Mouse (Mus musculus) liver, embryonic 15.5 days (tissue): ENCODE measurements around the gene Ino80e. TPM values are rescaled to one million over a fixed set of nuclear protein-coding genes. Genes with fewer than 3 reads are reported as not detected.

Experiments
- ATAC-seq: fragments of 200-750 bp; cut with Nextera tagmentation; 2 replicates; pipeline ENCODE4 v1.8.0; 2017; ENCODE audit warnings: moderate number of reproducible peaks, mild to moderate bottlenecking, moderate library complexity; ENCODE audit not compliant: insufficient read depth
- H3K27ac ChIP-seq: fragments of 300-500 bp; sonication (generic); replicated peaks from 2 replicates; pipeline ENCODE4 v1.5.1; 2015; ENCODE audit warnings: mild to moderate bottlenecking, inconsistent platforms
- H3K27me3 ChIP-seq: fragments of 300-500 bp; sonication (generic); 2 replicates; pipeline ENCODE4 v1.6.1; 2015; ENCODE audit warnings: mild to moderate bottlenecking, inconsistent platforms
- H3K36me3 ChIP-seq: fragments of 300-500 bp; sonication (generic); replicated peaks from 2 replicates; pipeline ENCODE4 v1.6.1; 2015; ENCODE audit warnings: moderate library complexity, mild to moderate bottlenecking, inconsistent platforms
- H3K4me1 ChIP-seq: fragments of 300-500 bp; sonication (generic); replicated peaks from 2 replicates; pipeline ENCODE4 v1.6.1; 2015; ENCODE audit warnings: inconsistent platforms
- H3K4me2 ChIP-seq: fragments of 300-500 bp; sonication (generic); 2 replicates; pipeline ENCODE4 v1.6.1; 2015; ENCODE audit warnings: moderate library complexity, mild to moderate bottlenecking, inconsistent platforms
- H3K4me3 ChIP-seq: fragments of 300-500 bp; sonication (generic); replicated peaks from 2 replicates; pipeline ENCODE4 v1.5.1; 2015; ENCODE audit warnings: mild to moderate bottlenecking, inconsistent platforms
- H3K9ac ChIP-seq: fragments of 300-500 bp; sonication (generic); 2 replicates; pipeline ENCODE4 v1.6.1; 2015; ENCODE audit warnings: moderate library complexity, mild to moderate bottlenecking, inconsistent platforms
- H3K9me3 ChIP-seq: fragments of 300-500 bp; sonication (generic); replicated peaks from 2 replicates; pipeline ENCODE4 v1.6.1; 2016; ENCODE audit warnings: inconsistent platforms
- WGBS: fragments of 180-500 bp; shearing (Covaris S2); methylation state at CpG from one replicate; pipeline ENCODE4 v1.1.7; 2015; ENCODE audit warnings: mixed read lengths; ENCODE audit not compliant: insufficient replicate concordance; 5-methylcytosine and 5-hydroxymethylcytosine counted together
- polyA plus RNA-seq: library from polyadenylated mRNA; unstranded; fragments of >200 nt; fragmentation: Nextera tagmentation; extraction: Ambion mirVana; gene quantifications from 2 replicates; pipeline ENCODE4 v1.2.1, GENCODE M21; 2015

Gene Ino80e
- polyA plus RNA-seq, 1 experiment from 2014 or later = 33.9 TPM

DNA sequence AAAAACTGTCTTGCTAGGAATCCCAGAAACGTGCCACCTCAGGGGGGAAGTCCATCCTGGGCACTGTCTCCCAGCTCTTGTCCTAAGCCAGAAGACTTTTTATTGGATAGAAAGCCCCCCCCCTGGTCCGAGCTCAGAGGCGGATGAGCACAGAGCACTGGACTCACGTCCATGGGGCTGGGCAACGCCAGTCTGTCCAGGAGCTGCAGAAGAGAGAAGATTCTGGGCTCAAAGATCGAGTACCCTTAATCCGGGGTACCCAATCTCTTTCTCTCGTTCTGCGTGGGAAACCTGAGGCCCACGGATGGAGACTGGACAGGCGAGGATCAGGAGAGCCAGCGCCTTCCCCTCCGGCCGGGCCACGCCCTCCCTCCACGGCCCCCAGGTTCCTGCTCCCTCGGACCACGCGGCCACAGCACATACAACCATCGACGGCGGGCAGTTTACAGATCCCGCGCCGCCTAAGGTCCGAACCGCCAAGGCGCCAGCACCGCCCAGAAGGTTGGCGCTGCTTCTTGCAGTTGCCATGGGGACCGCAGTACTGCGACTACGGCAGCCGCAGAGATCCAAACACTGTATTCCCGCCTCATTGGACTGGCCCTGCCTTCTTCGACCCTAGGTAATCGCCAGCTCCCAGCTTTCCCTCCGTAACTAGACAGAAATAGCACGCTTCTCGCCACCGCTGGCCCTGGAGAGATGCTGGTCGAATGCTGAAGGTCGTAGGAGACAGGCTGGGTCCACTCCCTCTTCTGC lies 53.3 kb downstream of the Ino80e start:
- no peaks in the 10 kb centered on the region for H3K9me3 ChIP-seq
- no peaks in the 10 kb centered on the region for H3K27me3 ChIP-seq
- 2% methylated on average over 43 of the region's 43 CpGs for WGBS
- peak overlapping the region; percentile 69 for H3K9ac ChIP-seq
- H3K4me1 ChIP-seq = peaks cover 36% of the 10 kb centered on the region
- ATAC-seq = peak; percentile 84
- peak overlapping the region; percentile 74 for H3K27ac ChIP-seq
- H3K4me3 ChIP-seq = peak overlapping the region; percentile 66
- peak overlapping the region; percentile 97 for H3K4me2 ChIP-seq
- H3K36me3 ChIP-seq = no peaks in the 10 kb centered on the region

DNA sequence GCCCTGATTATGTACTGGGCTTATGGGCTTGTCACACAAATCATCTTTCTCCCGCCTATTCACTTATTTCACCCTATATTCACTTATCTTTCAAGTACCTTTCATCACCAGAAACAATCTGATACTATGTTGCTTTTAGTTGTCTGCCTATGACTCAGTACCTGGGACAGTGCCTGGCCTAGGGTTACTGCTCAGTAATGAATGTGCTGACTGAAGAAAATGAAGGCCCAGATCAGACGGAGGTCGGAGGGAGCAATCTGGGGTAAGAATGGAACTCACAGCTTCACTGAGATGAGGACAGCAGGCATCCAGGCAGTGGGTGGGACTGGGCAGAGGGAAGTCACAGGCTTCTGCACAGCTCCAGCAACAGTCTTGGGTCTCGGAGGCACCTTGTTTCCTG lies 54.8 kb downstream of the Ino80e start:
- no peak overlapping the region for H3K9ac ChIP-seq
- H3K4me2 ChIP-seq = peak overlapping the region; percentile 97; the same call in 1 of the 2 replicates
- no peaks in the 10 kb centered on the region for H3K9me3 ChIP-seq
- no peak for ATAC-seq
- no peak overlapping the region for H3K27ac ChIP-seq
- H3K4me3 ChIP-seq = no peak overlapping the region
- no peaks in the 10 kb centered on the region for H3K36me3 ChIP-seq
- H3K4me1 ChIP-seq = peaks cover 46% of the 10 kb centered on the region
- 64% methylated on average over 4 of the region's 4 CpGs for WGBS
- H3K27me3 ChIP-seq = no peaks in the 10 kb centered on the region

DNA sequence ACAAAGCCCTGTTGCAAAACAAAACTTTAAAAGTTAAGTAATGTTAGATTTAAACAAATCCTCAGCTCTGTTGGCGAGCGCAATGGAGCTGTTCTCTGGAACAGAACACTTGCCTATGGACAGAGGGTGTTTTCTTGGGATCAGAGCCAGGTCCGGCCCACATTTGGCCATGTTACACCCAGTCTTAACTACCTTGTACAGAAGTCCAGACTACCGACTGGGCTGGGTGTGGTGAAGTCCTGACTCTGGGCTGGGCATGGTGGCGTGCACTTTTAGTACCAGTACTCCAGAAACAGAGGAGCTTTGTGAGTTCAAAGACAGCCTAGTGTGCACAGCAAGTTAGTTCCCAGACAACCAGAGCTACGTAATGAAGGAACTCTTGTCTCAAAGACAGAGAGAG lies 55.2 kb downstream of the Ino80e start:
- Histone ChIP-seq H3K4me1 (peaks cover 50% of the 10 kb centered on the region), H3K9me3 (no peaks in the 10 kb centered on the region), H3K36me3 (no peaks in the 10 kb centered on the region), H3K4me3 (no peak overlapping the region), H3K27me3 (no peaks in the 10 kb centered on the region), H3K27ac (no peak overlapping the region), H3K9ac (no peak overlapping the region), H3K4me2 (no peak overlapping the region)
- 66% methylated on average over 6 of the region's 6 CpGs for WGBS
- no peak for ATAC-seq

DNA sequence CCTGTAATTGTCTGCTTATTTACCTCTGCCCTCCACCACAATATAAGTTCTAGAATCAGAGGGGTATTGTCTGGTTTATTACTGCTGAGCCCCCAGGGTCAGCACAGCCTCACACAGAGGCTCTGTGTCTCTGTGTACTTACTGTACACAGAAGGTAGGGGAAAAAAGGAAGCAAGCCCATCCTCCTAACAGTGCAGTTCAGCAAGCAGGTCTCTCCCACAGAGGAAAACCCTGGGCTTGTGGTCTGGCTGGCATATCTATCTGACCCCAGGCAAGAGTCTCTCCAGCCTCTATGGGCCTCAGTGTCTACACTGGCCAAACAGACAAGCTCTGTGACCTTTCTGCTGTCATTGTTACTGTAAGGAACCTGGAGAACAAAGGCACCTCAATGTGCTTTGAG lies 58.4 kb downstream of the Ino80e start:
- no peak overlapping the region for H3K4me3 ChIP-seq
- no peak overlapping the region for H3K27ac ChIP-seq
- H3K27me3 ChIP-seq = no peaks in the 10 kb centered on the region
- H3K4me2 ChIP-seq = no peak overlapping the region
- H3K4me1 ChIP-seq = peaks cover 59% of the 10 kb centered on the region
- no peak overlapping the region for H3K9ac ChIP-seq
- H3K36me3 ChIP-seq = no peaks in the 10 kb centered on the region
- no peaks in the 10 kb centered on the region for H3K9me3 ChIP-seq
- ATAC-seq = no peak

DNA sequence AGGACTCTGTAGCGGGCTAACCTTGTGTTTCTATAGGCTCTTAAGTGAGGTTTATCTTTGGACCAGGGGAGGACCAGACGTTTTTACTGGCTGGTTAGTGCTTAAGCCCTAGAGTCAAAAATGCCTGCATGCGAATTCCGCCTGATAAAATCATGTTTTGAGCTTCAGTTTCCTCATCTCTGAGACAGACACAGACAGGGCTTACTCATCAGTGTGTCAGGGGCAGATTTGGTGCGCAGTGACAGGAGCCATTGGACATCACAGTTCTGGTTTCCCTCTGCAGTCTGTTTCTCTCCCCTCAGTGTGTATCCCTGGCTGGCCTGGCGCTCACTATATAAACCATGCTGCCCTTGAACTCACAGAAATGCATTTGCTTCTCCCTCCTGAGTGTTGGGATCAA lies 59.0 kb downstream of the Ino80e start:
- Histone ChIP-seq H3K27ac (no peak overlapping the region), H3K4me2 (no peak overlapping the region)

GRCm38 (mm10) chr7:126802134-126802889 lies 59.9 kb downstream of the Ino80e start:
- H3K27me3 ChIP-seq = no peaks in the 10 kb centered on the region
- no peak overlapping the region for H3K4me2 ChIP-seq
- H3K9me3 ChIP-seq = no peaks in the 10 kb centered on the region
- no peak for ATAC-seq
- WGBS = 64% methylated on average over 11 of the region's 11 CpGs
- no peak overlapping the region for H3K9ac ChIP-seq
- no peak overlapping the region for H3K27ac ChIP-seq
- peaks cover 59% of the 10 kb centered on the region for H3K4me1 ChIP-seq
- H3K4me3 ChIP-seq = no peak overlapping the region
- peaks cover 2% of the 10 kb centered on the region; the same call in 1 of the 2 replicates for H3K36me3 ChIP-seq

More for the DNA sequence above, 59.0 kb downstream of the Ino80e start:
- H3K9ac ChIP-seq = no peak overlapping the region
- H3K36me3 ChIP-seq = no peaks in the 10 kb centered on the region
- H3K4me3 ChIP-seq = no peak overlapping the region
- WGBS = 48% methylated on average over 6 of the region's 6 CpGs
- peaks cover 59% of the 10 kb centered on the region for H3K4me1 ChIP-seq
- no peaks in the 10 kb centered on the region for H3K27me3 ChIP-seq
- no peak for ATAC-seq
- no peaks in the 10 kb centered on the region for H3K9me3 ChIP-seq

DNA sequence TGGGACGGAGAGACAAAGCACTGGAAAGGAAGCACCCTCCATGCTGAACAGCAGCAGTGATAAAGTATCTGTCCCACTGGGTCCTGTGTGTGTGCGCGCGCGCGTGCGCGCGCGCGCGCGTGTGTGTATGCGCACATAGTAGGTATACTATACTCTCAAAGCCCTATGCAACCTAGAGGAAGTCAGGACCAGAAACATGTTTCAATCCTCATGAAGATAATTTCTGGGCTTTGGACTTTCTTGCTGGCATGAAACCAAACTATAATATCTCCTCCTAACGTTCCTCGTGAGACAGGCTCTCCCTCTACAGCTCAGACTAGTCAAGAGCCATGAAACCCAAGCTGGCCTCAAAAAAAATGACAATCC lies 61.1 kb downstream of the Ino80e start:
- no peak for ATAC-seq
- Histone ChIP-seq H3K4me2 (no peak overlapping the region), H3K9ac (no peak overlapping the region), H3K27ac (no peak overlapping the region), H3K9me3 (no peaks in the 10 kb centered on the region), H3K36me3 (peaks cover 15% of the 10 kb centered on the region), H3K4me1 (peaks cover 66% of the 10 kb centered on the region), H3K27me3 (no peaks in the 10 kb centered on the region), H3K4me3 (no peak overlapping the region)
- 89% methylated on average over 16 of the region's 16 CpGs for WGBS

Other genes starting within 250 kb of the Ino80e start
- 3.7 and 4.6 TPM in 2 replicates for gene Nupr1, start 231.5 kb downstream of the Ino80e start, polyA plus RNA-seq
- 29.1 and 31.0 TPM in 2 replicates for gene Sgf29, start 213.1 kb downstream of the Ino80e start, polyA plus RNA-seq
- 37.8 and 52.1 TPM in 2 replicates for gene Sult1a1, start 185.9 kb downstream of the Ino80e start, polyA plus RNA-seq
- gene Bola2, start 167.0 kb downstream of the Ino80e start, polyA plus RNA-seq = 71.8 and 82.7 TPM in 2 replicates
- gene Slx1b, start 166.6 kb downstream of the Ino80e start, polyA plus RNA-seq = 3.0 TPM in 2 replicates
- 109 and 118 TPM in 2 replicates for gene Coro1a, start 154.6 kb downstream of the Ino80e start, polyA plus RNA-seq
- gene Mapk3, start 102.8 kb downstream of the Ino80e start, polyA plus RNA-seq = 20.0 and 23.5 TPM in 2 replicates
- gene Gdpd3, start 96.0 kb downstream of the Ino80e start, polyA plus RNA-seq = 0.74 and 0.84 TPM in 2 replicates
- gene Ypel3, start 85.4 kb downstream of the Ino80e start, polyA plus RNA-seq = 103 and 119 TPM in 2 replicates
- gene Tbx6, start 80.9 kb downstream of the Ino80e start, polyA plus RNA-seq = 0.50 and 0.79 TPM in 2 replicates
- gene Ppp4c, start 69.9 kb downstream of the Ino80e start, polyA plus RNA-seq = 107 and 113 TPM in 2 replicates
- not detected in 2 replicates for gene Fam57b, start 64.7 kb downstream of the Ino80e start, polyA plus RNA-seq
- gene 4930451I11Rik, start 30.7 kb downstream of the Ino80e start, polyA plus RNA-seq = not detected in 2 replicates
- gene Doc2a, start 15.0 kb downstream of the Ino80e start, polyA plus RNA-seq = 0.09 TPM in 1 of 2 replicates, not detected in the other
- gene Hirip3, start 405 bp downstream of the Ino80e start, polyA plus RNA-seq = 8.6 and 13.6 TPM in 2 replicates
- 11.3 and 12.9 TPM in 2 replicates for gene Taok2, start 22.3 kb upstream of the Ino80e start, polyA plus RNA-seq
- gene Tmem219, start 60.5 kb upstream of the Ino80e start, polyA plus RNA-seq = 17.0 and 19.3 TPM in 2 replicates
- 4.1 and 5.0 TPM in 2 replicates for gene Kctd13, start 66.5 kb upstream of the Ino80e start, polyA plus RNA-seq
- not detected in 2 replicates for gene Asphd1, start 87.2 kb upstream of the Ino80e start, polyA plus RNA-seq
- 0.07 and 0.12 TPM in 2 replicates for gene Sez6l2, start 88.2 kb upstream of the Ino80e start, polyA plus RNA-seq
- gene Cdipt, start 113.5 kb upstream of the Ino80e start, polyA plus RNA-seq = 44.8 and 51.7 TPM in 2 replicates
- 0.46 and 0.63 TPM in 2 replicates for gene Cdiptos, start 113.7 kb upstream of the Ino80e start, polyA plus RNA-seq
- gene Mvp, start 152.2 kb upstream of the Ino80e start, polyA plus RNA-seq = 9.2 TPM in 2 replicates
- gene Pagr1b, start 154.1 kb upstream of the Ino80e start, polyA plus RNA-seq = not detected in 2 replicates
- gene Pagr1a, start 155.0 kb upstream of the Ino80e start, polyA plus RNA-seq = 32.8 and 39.1 TPM in 2 replicates
- 3.6 and 4.0 TPM in 2 replicates for gene Gm42742, start 158.7 kb upstream of the Ino80e start, polyA plus RNA-seq
- 0.13 and 0.56 TPM in 2 replicates for gene Prrt2, start 158.8 kb upstream of the Ino80e start, polyA plus RNA-seq
- gene Maz, start 164.7 kb upstream of the Ino80e start, polyA plus RNA-seq = 38.1 and 45.7 TPM in 2 replicates
- gene Kif22, start 180.1 kb upstream of the Ino80e start, polyA plus RNA-seq = 108 and 111 TPM in 2 replicates
- gene Zg16, start 225.0 kb upstream of the Ino80e start, polyA plus RNA-seq = 0.24 and 0.33 TPM in 2 replicates
- gene AI467606, start 229.0 kb upstream of the Ino80e start, polyA plus RNA-seq = 8.2 and 9.5 TPM in 2 replicates